Mouse (Mus musculus) cortical plate, adult 2 months (tissue): ENCODE data around the gene Zbtb20.

Experiments used
- CTCF ChIP-seq: fragments of 200-500 bp; IDR thresholded peaks from 2 replicates; pipeline ENCODE4 v1.5.1; 2011; ENCODE audit warnings: mild to moderate bottlenecking, control low read depth, low read length; ENCODE audit not compliant: insufficient read depth; ENCODE audit errors: extremely low read depth
- POLR2A ChIP-seq: fragments of 200-500 bp; IDR thresholded peaks from 2 replicates; pipeline ENCODE4 v1.6.1; 2011; ENCODE audit warnings: mild to moderate bottlenecking, low read length, control low read depth; ENCODE audit not compliant: insufficient read depth; ENCODE audit errors: extremely low read depth

DNA sequence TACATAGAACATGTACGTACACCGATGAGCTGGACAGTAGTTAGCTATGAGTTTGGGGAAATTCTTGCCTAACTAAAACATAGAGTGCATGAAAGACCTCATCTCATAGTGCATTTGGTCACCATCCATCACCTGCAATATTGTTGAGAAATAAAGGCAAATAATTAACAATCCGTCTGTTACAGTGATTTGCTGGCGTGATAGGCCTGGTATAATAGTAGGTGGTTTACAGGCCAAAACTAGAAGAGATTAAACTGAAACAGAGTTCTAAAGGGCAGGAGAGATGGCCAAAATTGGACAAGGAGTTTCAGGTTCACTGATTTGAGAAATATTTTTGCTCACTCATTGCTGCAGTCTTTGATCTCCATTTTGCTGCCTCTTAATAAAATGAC, 460.1 kb downstream of the Zbtb20 start:
- TF ChIP-seq POLR2A, result no peak
- TF ChIP-seq CTCF, result no peak
